Mouse (Mus musculus) adrenal gland, postnatal 36 days (tissue): ENCODE data around the gene Ryr1. TPM values are rescaled to one million over a fixed set of nuclear protein-coding genes. Genes with fewer than 3 reads are reported as not detected.

Experiments used
- DNase-seq, 2 experiments: peaks; one replicate each; pipeline ENCODE4 v3.0.0; 2021; ENCODE audit warnings: mixed read lengths in 1 of 2
- microRNA-seq: library from miRNA; unstranded; fragments of <30 nt; microRNA quantifications from one replicate; pipeline ENCODE4 v1.2.0, GENCODE M21; 2021
- total RNA-seq, 2 experiments: library from RNA; stranded (reverse); gene quantifications; 2 replicates each; pipeline ENCODE4 v1.2.3; 2021

The Ryr1 gene
- total RNA-seq, 2 experiments from 2014 or later, result 0.20 to 0.23 TPM

DNA sequence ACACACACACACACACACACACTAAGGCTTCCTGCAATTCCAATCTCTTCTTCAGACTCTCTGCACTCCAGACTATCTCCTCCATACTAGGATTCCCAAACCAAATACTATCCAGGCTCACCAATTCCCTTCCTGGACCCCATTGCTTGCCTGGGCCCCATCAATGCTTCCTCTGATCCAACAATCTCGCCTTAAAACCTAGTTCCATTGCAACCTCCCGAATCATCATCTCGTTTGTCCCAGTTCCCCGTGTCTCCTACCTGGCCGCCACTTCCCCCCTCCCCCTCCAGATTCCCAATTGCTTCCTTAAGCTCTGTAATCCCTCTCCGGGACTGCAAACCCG lies 163.4 kb downstream of the Ryr1 start:
- DNase-seq, result no peak

DNA sequence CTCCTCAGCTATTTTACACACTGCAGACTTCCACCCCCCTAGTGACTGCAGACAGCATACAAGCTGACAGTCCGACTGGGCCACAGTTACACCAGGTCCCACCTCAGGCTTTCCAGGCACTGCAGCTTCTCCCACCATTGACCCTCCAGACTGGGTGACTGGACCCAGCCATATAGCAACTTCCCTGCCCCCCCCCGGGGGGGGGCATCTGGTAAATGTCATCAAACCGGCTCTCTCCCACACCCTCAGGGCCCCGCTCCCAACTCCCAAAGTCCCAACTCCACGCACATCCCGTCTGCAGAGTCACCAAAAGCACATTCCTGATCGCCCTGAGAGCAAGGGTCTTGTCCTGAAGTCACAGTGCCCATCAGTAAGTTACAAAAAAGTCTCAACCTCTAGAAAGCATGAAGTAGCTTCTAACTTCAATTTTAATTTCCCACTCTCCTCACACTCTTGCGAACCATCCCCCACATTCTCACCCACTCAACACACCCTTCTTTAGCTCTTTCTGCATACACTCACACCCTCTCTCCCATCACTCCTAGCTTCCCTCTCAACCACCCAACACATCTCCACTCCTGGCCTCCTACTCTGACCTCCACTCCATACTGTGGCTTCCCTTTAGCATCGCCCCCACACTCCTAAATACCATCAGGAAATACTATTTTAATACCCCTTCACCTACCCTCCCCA lies 164.5 kb downstream of the Ryr1 start:
- DNase-seq, result no peak

DNA sequence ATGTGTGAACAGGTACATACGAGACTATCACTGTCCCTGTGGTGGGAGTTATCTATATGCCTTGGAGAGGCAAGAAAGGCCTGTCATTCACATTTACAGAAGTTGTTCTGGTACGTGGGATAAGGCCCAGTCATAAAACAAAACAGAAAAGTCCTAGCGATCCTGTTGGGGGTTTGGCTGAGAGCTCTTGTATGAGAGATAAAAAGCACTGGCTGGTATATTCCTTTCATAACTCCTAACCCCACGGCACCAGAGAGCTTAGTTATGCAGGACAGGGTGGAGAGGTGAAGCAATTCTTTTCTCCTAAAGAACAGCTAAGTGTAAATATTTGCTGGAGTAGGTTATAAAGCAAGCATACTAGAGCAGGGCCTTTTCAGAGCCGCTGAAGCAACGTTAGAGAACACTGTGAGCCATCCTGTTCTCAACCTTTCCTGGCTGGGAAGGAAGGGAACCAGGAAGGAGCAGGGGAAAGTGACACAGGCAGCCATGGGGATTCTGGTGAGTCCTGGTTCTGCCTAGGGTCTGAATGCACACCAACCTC lies 165.4 kb downstream of the Ryr1 start:
- no peak for DNase-seq

DNA sequence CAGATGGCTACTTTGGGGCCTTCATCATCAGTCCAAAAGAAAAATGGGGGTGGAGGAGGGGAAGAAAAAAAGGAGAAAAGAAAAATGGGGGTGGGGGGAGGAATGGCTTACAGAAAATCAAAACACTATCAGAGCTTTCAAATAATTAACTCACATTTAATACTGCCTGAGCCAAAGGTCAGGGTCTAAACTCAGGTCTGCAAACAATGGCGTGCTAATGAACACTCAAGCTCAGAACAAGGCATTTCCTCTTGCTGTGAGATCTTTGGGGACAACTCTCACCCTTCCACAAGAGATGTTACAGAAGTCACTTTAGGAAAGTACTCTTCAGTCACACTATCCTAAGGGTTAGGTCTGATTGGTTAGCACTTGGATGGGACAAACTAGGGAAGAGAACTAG lies 166.2 kb downstream of the Ryr1 start:
- no peak for DNase-seq

DNA sequence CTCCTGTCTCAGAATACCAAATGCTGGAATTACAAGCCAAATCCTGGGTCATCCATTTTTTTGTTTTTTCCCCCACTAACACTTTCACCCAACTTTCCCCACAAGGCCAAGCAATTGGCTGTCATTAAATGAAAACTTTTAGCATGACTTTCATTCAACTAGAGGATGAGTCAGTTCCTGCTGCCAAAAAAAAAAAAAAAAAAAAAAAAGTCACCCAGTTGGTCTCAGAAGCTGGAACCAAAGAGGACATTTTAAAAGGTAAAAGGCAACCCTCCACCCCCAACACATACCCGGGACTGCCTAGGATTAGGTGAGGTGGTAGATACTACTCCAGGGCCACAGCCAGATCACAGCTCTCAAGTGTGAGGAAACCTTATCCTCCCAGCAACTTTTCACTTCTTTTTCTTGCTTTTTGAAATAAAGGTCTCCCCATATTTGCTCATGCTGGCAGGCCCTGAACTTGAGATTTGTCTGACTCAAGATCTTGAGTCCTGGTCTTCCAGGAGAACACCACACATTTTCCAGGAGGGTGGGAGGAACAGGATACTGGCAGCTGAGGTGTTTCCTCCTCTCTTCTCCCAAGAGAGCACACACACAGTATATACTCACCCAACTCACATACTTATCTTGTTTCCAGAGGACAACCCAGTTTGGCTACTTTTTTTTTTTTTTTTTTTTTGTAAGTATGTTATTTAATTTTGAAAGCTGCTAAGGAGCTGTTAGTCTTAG lies 166.8 kb downstream of the Ryr1 start:
- DNase-seq, result no peak

DNA sequence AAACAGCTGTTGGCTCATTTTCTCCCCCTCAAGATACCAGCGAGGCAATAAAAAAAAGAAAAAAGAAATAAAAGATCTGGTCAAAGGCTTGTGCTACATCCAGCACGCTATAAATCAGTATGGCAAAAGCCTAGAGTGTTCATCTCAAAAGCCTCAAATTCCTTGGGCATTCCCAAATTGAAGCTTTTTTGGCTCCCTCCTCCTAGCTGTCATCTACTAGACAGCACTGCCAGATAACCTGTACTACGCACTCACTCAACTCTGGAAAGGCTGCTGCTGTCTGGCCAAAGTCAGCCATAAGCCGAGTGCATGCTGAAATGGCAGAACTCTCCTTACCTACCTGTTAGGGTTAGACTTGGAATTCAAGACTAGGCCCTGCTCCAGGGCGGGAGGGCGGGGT lies 167.7 kb downstream of the Ryr1 start:
- no peak for DNase-seq

DNA sequence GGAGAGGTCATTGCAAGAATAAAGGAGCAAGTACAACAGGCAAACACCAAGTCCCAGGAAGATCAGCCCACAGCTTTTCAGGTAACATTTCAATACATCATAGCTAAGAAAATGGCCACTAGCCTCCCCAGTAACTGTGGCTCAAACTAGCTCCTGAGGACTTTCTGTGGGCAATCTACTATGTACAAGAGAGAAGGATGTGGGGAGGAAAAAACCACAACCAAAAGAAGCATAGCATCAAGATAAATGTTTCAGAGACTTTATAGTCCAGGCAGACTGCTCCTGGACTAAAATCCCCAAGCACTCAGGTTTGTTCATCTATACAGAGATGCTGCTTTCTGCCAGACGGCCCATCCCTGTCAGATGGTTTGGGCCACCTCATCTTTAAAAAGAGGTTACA lies 168.7 kb downstream of the Ryr1 start:
- no peak for DNase-seq

DNA sequence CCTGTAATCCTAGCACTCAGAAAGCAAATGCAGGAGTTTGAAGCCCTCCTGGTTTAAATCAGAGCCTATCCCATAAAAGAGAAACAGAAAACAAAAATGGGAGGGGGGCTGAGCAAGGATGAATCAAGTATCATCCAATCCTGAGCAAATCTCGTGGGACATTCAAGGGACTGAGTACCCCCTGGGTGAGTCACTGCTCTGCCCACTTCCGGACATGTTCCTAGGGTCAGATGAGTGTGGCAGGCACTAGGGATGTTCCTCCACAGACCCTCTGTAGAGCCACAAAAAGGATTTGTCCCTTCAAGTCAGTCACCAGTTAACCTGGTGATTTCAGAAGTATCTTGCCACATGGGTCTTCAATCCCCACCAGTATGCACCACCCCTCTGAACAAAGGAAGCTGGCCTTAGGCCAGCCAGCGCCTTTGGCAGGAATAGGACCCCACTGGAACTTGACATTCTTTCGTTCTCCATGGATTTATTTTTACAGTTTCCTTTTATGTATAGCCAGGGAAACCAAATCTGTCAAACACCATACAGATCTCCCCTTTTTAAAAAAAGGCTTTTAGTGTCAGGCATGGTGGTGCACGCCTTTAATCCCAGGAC lies 169.6 kb downstream of the Ryr1 start:
- no peak for DNase-seq

DNA sequence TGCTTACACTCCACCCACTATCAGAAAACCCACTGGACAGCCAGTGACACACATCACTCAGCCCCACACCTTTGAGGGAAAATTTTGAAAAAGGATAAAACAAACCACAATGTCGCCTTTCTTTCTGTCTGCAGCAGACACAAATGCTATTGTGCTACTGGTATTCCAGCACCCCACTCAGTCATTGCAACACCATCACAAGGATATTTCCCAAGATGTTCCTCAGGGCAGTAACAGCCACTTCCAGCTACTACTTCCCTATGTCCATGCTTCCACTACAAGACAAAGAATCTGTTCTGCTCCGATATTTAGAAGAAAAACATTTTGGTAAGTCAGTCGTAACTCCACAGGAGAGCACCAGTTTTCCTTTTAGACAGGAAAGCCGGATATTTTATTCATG lies 170.2 kb downstream of the Ryr1 start:
- DNase-seq, result no peak

DNA sequence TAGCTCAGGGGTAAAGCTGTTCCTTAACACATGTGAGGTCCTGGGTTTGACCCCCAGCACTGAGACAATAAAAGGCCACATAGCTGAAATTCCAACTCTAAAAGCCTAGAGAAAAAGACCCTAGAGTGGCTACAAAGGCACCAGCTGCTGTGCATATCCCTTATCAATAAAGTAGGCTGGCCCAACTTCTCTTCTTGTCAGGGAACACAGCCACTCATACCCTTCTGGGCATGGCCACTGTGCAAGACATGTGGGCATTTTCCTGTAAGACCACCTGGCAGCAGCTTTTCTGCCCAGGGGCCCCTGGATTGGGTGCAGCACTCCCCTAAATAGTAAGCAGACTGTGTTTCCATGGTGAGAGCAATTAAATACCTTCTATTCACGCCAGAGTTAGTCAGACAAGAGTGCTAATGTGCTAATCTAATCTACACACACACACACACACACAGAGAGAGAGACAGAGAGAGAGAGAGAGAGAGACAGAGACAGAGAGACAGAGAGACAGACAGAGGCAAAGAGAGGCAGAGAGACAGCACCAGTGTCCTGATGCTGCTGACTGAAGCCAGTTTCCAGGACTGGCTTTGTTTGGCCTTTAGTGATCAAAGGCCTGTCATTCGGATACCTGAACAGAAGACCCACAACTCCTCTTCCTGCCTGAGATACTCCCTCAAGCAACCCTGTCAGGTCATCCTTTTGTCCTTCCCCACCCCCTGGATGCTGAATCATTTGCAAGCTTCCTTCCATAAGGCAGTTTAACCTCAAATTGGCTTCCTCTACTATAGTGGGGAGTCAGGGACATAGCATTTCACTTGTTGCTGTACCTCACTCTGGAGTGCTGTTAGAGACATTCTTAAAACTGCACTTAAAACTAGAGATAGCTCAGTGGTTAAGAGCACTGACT lies 171.3 kb downstream of the Ryr1 start:
- DNase-seq, result no peak

Small RNA genes lying within 50 kb of the gene (microRNA-seq; reads per million reads assigned to microRNA genes)
- gene Gm44408 (not detected), gene Mir1963 (not detected)

Other genes with a start within 250 kb of the Ryr1 start
- gene Capn12, start 243.8 kb downstream of the Ryr1 start, total RNA-seq, result under 1 TPM; 0.30 to 0.33 TPM
- gene Actn4, start 162.8 kb downstream of the Ryr1 start, total RNA-seq, result 100 to 1,000 TPM; 193 to 252 TPM
- 100 to 1,000 TPM; 241 to 264 TPM for gene Eif3k, start 143.3 kb downstream of the Ryr1 start, total RNA-seq
- 1 to 10 TPM; 1.1 to 1.7 TPM for gene Map4k1, start 143.1 kb downstream of the Ryr1 start, total RNA-seq
- 1 to 10 TPM; 1.2 to 1.6 TPM for gene Rasgrp4, start 9.7 kb upstream of the Ryr1 start, total RNA-seq
- 10 to 100 TPM; 10.6 to 12.8 TPM for gene Fam98c, start 31.1 kb upstream of the Ryr1 start, total RNA-seq
- gene Ggn, start 45.0 kb upstream of the Ryr1 start, total RNA-seq, result 1 to 10 TPM; 1.2 to 2.3 TPM
- 1 to 10 TPM; 5.5 to 6.1 TPM for gene Spred3, start 45.2 kb upstream of the Ryr1 start, total RNA-seq
- 100 to 1,000 TPM; 188 to 194 TPM for gene Psmd8, start 55.5 kb upstream of the Ryr1 start, total RNA-seq
- under 1 TPM; 0.23 to 0.69 TPM for gene Catsperg1, start 88.9 kb upstream of the Ryr1 start, total RNA-seq
- 1 to 10 TPM; 1.6 to 2.6 TPM for gene Kcnk6, start 107.3 kb upstream of the Ryr1 start, total RNA-seq
- 10 to 100 TPM; 46.9 to 49.2 TPM for gene Yif1b, start 113.2 kb upstream of the Ryr1 start, total RNA-seq
- gene 2200002D01Rik, start 123.3 kb upstream of the Ryr1 start, total RNA-seq, result 1 to 10 TPM; 2.7 to 3.3 TPM
- gene Spint2, start 156.7 kb upstream of the Ryr1 start, total RNA-seq, result 10 to 100 TPM; 28.7 to 48.2 TPM
- 1 to 10 TPM; 3.6 to 4.9 TPM for gene Ppp1r14a, start 164.1 kb upstream of the Ryr1 start, total RNA-seq
- gene Dpf1, start 178.8 kb upstream of the Ryr1 start, total RNA-seq, result 1 to 10 TPM; 2.7 to 3.0 TPM